Mouse (Mus musculus) erythroblast, embryonic 14.5 days (primary cell): Measurements from ENCODE around the gene Zfp37.

Experiments used
- GATA1 ChIP-seq: IDR thresholded peaks from 2 replicates; pipeline ENCODE4 v1.6.1; 2012; ENCODE audit warnings: low read length, inconsistent platforms, mixed read lengths
- TAL1 ChIP-seq: IDR thresholded peaks from 3 replicates; pipeline ENCODE4 v1.6.1; 2012; ENCODE audit warnings: low read length, inconsistent platforms, mixed read lengths

- no peak for TF ChIP-seq TAL1
- TF ChIP-seq GATA1 = no peak
These were observed 23.7 kb upstream of the Zfp37 start for GRCm38 (mm10) chr4:62254551-62254950.
